ENCODE assay signal across 23 mouse cellular contexts in genomic region chr17:84537301-84537700, GRCm38 (mm10). TPM values are rescaled to one million over a fixed set of nuclear protein-coding genes. Genes with fewer than 3 reads are reported as not detected.
"Had no signal": no experiment of that assay in that cellular context is flagged by ENCODE, and none has a peak within 500 bp of the region (broad histone marks: within the 10 kb centered on the region; RNA-seq: fewer than 3 reads in every experiment).

No protein-coding gene starts in this region.

- H3K4me3 ChIP-seq: heart, adult 2 months; heart, embryonic 13.5 days; heart, embryonic 15.5 days; hindbrain, embryonic 13.5 days; hindbrain, embryonic 15.5 days; kidney, embryonic 15.5 days; layer of hippocampus, adult 2 months; left cerebral cortex, adult 2 months; limb, embryonic 13.5 days had no signal

- H3K27ac ChIP-seq: heart, adult 2 months; heart, embryonic 13.5 days; heart, embryonic 15.5 days; hindbrain, embryonic 13.5 days; hindbrain, embryonic 15.5 days; hindbrain, postnatal 0 days; kidney, embryonic 15.5 days; kidney, postnatal 0 days; layer of hippocampus, adult 2 months; left cerebral cortex, adult 2 months; limb, embryonic 13.5 days had no signal

- H3K9ac ChIP-seq: forebrain, postnatal 0 days; heart, embryonic 13.5 days; heart, embryonic 15.5 days; hindbrain, embryonic 13.5 days; hindbrain, embryonic 15.5 days; kidney, embryonic 15.5 days; limb, embryonic 13.5 days had no signal

- ATAC-seq: forebrain, postnatal 0 days; hindbrain, postnatal 0 days; intestine, embryonic 16.5 days had no signal

- H3K27me3 ChIP-seq: heart, embryonic 13.5 days; heart, embryonic 15.5 days; hindbrain, embryonic 13.5 days; hindbrain, embryonic 15.5 days; kidney, embryonic 15.5 days; limb, embryonic 13.5 days had no signal

- H3K9me3 ChIP-seq: heart, embryonic 13.5 days; heart, embryonic 15.5 days; hindbrain, embryonic 13.5 days; hindbrain, embryonic 15.5 days; kidney, embryonic 15.5 days; limb, embryonic 13.5 days had no signal

- H3K4me1 ChIP-seq: heart, embryonic 13.5 days; heart, embryonic 15.5 days had no signal

- DNase-seq: forebrain, postnatal 0 days; gastrocnemius, postnatal 36 days; heart, adult 2 months; heart, postnatal 14 days; heart, postnatal 36 days; kidney, adult 11 months; kidney, adult 2 months; kidney, adult 9 months; kidney, postnatal 14 days; kidney, postnatal 36 days had no signal

- H3K36me3 ChIP-seq: heart, embryonic 13.5 days; heart, embryonic 15.5 days; hindbrain, embryonic 13.5 days; hindbrain, embryonic 15.5 days had no signal

- H3K4me2 ChIP-seq: heart, embryonic 11.5 days; heart, embryonic 13.5 days; heart, embryonic 15.5 days; hindbrain, embryonic 13.5 days; hindbrain, embryonic 15.5 days; kidney, embryonic 15.5 days; limb, embryonic 13.5 days had no signal

RNA-seq across cellular contexts. Expression of gene Plekhh2, which starts 25.6 kb away (rescaled TPM):
- total RNA-seq: hematopoietic stem cell, adult 5-6 weeks had no signal
